Mouse (Mus musculus): ENCODE measurements around the gene Cbln1.

- TF ChIP-seq CEBPB (IDR thresholded peaks at IDR 0.05; ENCODE audit: insufficient read depth, poor library complexity, severe bottlenecking) = no peak
- no peak for TF ChIP-seq USF1 (IDR thresholded peaks at IDR 0.05; ENCODE audit: low read depth)
- no peak for TF ChIP-seq MYOG (IDR thresholded peaks at IDR 0.05; ENCODE audit: control insufficient read depth in 1 of 3, insufficient read depth in 1 of 3, insufficient read length in 2 of 3, low read depth in 2 of 3)
- TF ChIP-seq E2F4 (IDR thresholded peaks at IDR 0.05; ENCODE audit: insufficient read depth) = no peak
- no peak for TF ChIP-seq POLR2A (IDR thresholded peaks at IDR 0.05; ENCODE audit: insufficient read length, low read depth)
- TF ChIP-seq REST (IDR thresholded peaks at IDR 0.05; ENCODE audit: insufficient read depth, insufficient read length) = no peak
Observed at GRCm38 (mm10) chr8:87474379-87474778, 2.0 kb upstream of the Cbln1 start.
